Mouse (Mus musculus) G1E (cell line): Measurements from ENCODE around the gene Gphn.

Experiments used
- GATA1 ChIP-seq: IDR thresholded peaks from 2 replicates; pipeline ENCODE4 v1.6.1; 2012; ENCODE audit warnings: borderline replicate concordance, low read length, inconsistent platforms, mixed read lengths
- TAL1 ChIP-seq: conservative IDR thresholded peaks from 2 replicates; pipeline ENCODE4 v1.6.1; 2012; ENCODE audit warnings: low read depth, low read length, inconsistent platforms, mixed read lengths

GRCm38 (mm10) chr12:78219191-78219825, 6.9 kb upstream of the Gphn start:
- no peak for TF ChIP-seq TAL1
- no peak for TF ChIP-seq GATA1
